Mouse (Mus musculus): ENCODE measurements around the gene Chpf. TPM values are rescaled to one million over a fixed set of nuclear protein-coding genes. Genes with fewer than 3 reads are reported as not detected.

The Chpf gene
- total RNA-seq, 2 experiments from 2014 or later: 3.7 to 4.4 TPM

GRCm38 (mm10) chr1:75460297-75460696 lies 18.8 kb downstream of the Chpf start:
- no peak for DNase-seq (ENCODE audit: low spot score)

- DNase-seq (ENCODE audit: low spot score): peak; percentile 66
Observed at GRCm38 (mm10) chr1:75458789-75459684, 20.1 kb downstream of the Chpf start.

GRCm38 (mm10) chr1:75458025-75458788 lies 20.9 kb downstream of the Chpf start:
- peak; percentile 39 for DNase-seq (ENCODE audit: low spot score)

- DNase-seq (ENCODE audit: low spot score): no peak
Observed at GRCm38 (mm10) chr1:75457710-75458024, 21.4 kb downstream of the Chpf start.

GRCm38 (mm10) chr1:75456746-75457564 lies 22.2 kb downstream of the Chpf start:
- no peak for DNase-seq (ENCODE audit: low spot score)

- DNase-seq (ENCODE audit: low spot score): no peak
Observed at GRCm38 (mm10) chr1:75455948-75456347, 23.2 kb downstream of the Chpf start.

GRCm38 (mm10) chr1:75455433-75455832 lies 23.7 kb downstream of the Chpf start:
- DNase-seq (ENCODE audit: low spot score): no peak

- DNase-seq (ENCODE audit: low spot score): no peak
Observed at GRCm38 (mm10) chr1:75451900-75452299, 27.2 kb downstream of the Chpf start.

GRCm38 (mm10) chr1:75450314-75451005 lies 28.6 kb downstream of the Chpf start, which contains the start of gene Asic4:
Asic4 (plus strand) TSS chr1:75450436.
- DNase-seq (ENCODE audit: low spot score): no peak

- no peak for DNase-seq (ENCODE audit: low spot score)
Observed at GRCm38 (mm10) chr1:75449377-75450135, 29.6 kb downstream of the Chpf start.

- DNase-seq (ENCODE audit: low spot score): no peak
Observed at GRCm38 (mm10) chr1:75448937-75449336, 30.2 kb downstream of the Chpf start.

- no peak for DNase-seq (ENCODE audit: low spot score)
Observed at GRCm38 (mm10) chr1:75448052-75448431, 31.1 kb downstream of the Chpf start.

GRCm38 (mm10) chr1:75447265-75448051 lies 31.6 kb downstream of the Chpf start:
- no peak for DNase-seq (ENCODE audit: low spot score)

GRCm38 (mm10) chr1:75446656-75447055 lies 32.5 kb downstream of the Chpf start:
- DNase-seq (ENCODE audit: low spot score): no peak

- peak; percentile 80 for DNase-seq (ENCODE audit: low spot score)
Observed at GRCm38 (mm10) chr1:75445751-75446611, 33.1 kb downstream of the Chpf start.

GRCm38 (mm10) chr1:75445141-75445701 lies 33.9 kb downstream of the Chpf start:
- DNase-seq (ENCODE audit: low spot score): no peak

- no peak for DNase-seq (ENCODE audit: low spot score)
Observed at GRCm38 (mm10) chr1:75444208-75444607, 34.9 kb downstream of the Chpf start.
